Mouse (Mus musculus) cerebellum, postnatal 4 days (tissue): ENCODE results near the gene Msantd1.

Experiments
- DNase-seq, 2 experiments: peaks; one replicate each; pipeline ENCODE4 v3.0.0; 2022; ENCODE audit warnings: low spot score in 2 of 2, mixed read lengths in 1 of 2

The Msantd1 gene

DNA sequence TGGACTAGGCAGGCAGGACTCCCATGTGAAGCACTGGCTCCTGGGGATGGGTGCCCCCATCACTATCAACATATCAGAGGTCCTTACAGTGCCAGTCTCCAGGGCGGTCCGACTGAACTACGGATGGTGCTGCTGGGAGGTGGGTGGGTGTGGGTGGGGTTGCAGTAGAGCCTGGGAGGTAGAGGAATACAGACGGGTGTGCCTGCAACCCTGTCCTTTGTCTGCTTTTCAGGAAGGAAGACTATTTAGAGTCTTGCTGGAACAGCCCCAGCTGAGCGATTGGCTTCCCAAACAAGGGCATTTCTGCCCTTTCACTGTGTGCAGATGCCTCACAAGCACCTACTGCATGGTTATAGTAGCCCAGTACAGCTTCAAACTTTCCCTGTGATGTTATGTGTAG, 60.6 kb downstream of the Msantd1 start:
- DNase-seq: no peak

GRCm38 (mm10) chr5:34972471-34972870, 64.7 kb downstream of the Msantd1 start:
- no peak for DNase-seq
